Mouse (Mus musculus): ENCODE measurements around the gene Ankrd53.
"Not testable (repeated sequence)": the region's sequence is repeated elsewhere in the genome, so short reads cannot be mapped to it uniquely, and the experiment has no call there.

Ankrd53 gene

DNA sequence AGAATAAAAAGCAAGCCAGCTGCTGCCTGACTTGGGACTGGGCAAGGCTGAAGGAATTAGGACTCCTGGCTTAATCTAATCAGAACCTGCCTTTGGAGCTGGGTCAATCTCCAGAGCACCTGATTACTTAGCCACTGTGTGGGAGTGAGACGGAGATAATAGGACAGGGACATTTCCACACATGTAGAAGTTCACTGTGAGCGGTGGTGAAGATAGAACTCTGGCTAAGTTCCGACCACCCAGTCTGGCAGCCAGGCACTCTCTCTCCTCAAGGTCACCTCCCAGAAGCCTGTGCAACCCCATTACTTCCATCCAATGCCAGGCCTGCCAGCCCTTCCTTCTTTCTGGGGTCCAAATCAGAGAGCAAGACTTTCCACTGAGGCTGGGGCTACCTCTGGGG, 4.5 kb downstream of the Ankrd53 start:
- no peak for DNase-seq (ENCODE audit: low read depth, low spot score)

DNA sequence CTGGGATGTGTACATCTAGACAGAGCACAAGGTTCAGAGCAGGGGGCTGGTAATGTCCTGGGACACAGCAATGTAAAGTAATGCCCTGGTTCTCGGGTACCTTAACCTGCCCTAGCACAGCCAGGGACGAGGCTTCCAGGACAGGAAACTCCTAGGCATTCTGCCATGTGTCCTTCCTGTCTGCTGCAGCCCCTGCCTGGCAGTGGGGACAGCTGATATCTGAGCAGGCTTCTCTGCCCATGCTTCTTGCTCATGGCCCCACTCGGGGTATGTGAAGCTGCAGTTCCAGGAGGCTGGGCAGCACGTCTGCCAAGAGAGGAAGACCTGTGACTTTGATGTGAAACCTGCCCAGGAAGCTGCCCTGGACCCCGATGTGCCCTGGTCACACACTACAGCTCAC, 6.0 kb downstream of the Ankrd53 start:
- DNase-seq (ENCODE audit: low read depth, low spot score) = no peak

DNA sequence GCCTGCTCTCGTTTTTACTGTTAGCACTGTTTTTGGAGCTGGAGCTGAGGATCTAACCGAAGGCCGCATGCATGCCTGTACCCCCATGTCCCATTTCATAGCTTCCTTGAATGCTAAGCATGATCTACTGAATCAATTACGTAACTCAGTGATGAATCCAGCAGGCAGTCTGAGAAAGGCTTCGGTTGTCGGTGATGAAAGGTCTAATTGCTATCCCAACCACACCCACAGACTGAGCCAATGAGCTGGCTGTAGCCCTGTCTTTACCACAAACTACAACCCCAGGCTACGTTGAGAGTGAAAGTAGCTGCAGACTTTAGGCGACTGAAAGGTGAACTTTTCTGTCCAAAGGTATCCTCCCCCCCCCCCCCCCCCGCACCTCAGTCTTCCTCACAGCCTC, 11.7 kb downstream of the Ankrd53 start:
- DNase-seq (ENCODE audit: low read depth, low spot score) = peak; percentile 18

- DNase-seq (ENCODE audit: low read depth, low spot score) = no peak
These were observed 12.5 kb downstream of the Ankrd53 start for GRCm38 (mm10) chr6:83774781-83775563.

GRCm38 (mm10) chr6:83775638-83776293, 13.3 kb downstream of the Ankrd53 start, which contains the start of gene Tex261:
Tex261 (minus strand) TSS chr6:83775813.
- peak; percentile 96 for DNase-seq (ENCODE audit: low read depth, low spot score)

DNA sequence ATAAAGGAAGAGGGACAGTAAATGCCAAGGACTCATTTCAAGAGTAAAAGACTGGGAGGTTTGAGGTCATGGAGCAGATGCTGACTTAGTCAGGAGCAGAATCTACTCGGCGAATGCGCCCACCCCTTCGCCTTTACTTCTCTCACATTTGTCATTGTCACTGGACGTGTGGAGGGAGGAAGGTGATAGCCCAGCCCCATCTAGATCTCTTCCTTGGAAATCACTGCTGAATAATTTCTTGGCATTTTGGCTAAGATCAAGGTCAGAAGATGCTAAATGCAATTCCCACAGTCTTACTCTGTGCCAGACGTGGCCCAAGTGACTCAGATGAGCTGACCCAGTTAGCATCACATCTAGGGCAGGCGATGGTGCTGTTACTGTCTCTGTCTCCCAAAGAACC, 15.9 kb downstream of the Ankrd53 start:
- peak; percentile 64 for DNase-seq (ENCODE audit: low read depth, low spot score)

DNA sequence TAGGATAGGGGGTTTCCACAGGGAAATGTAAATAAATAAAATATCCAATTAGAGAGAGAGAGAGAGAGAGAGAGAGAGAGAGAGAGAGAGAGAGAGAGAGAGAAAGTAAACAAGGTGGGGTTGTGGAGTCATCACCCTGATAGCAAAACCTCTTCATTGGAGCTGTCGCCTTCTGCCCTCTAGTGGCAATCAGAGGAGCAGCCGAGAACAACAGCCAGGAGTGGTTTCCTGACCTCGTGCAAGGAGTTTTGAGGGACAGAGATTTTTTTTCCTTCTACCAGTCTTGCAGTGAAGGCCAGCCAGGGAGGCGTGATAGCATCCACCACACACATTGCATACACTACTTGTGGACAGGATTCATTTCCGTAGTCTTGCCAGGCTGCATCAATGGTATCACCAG, 16.6 kb downstream of the Ankrd53 start:
- DNase-seq (ENCODE audit: low read depth, low spot score) = peak; percentile 70

GRCm38 (mm10) chr6:83786426-83786825, 24.0 kb downstream of the Ankrd53 start:
- no peak for DNase-seq (ENCODE audit: low read depth, low spot score)

GRCm38 (mm10) chr6:83788554-83788953, 26.1 kb downstream of the Ankrd53 start:
- no peak for DNase-seq (ENCODE audit: low read depth, low spot score)

GRCm38 (mm10) chr6:83790533-83790932, 28.1 kb downstream of the Ankrd53 start:
- not testable (repeated sequence) for DNase-seq (ENCODE audit: low read depth, low spot score)

- DNase-seq (ENCODE audit: low read depth, low spot score) = no peak
These were observed 28.9 kb downstream of the Ankrd53 start for GRCm38 (mm10) chr6:83791251-83791890.

DNA sequence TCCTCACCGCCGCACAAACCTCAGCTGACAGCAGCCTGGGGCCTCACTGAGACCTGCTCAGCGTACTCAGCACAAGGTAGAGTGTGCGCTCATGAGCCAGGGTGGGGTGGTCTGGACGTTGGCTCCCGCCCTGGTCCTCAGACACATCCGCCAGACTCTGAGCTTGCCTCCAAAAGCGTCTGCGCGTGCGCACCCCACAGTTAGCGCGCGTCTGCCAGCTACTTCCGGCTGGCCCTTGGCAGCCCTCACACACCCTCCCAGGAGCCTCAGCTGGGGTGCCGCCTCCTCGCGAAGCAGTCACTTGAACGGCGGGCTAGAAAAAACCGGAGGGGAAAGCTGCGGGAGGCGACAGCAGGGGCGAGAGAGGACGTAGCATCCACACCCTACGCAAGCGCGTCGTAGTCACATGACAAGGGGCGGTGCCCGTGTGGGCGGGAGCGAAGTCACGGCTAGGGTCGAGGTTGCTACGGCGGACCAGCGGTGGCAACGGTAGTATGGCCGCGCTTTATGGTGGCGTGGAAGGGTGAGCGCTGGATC, 32.4 kb downstream of the Ankrd53 start, which contains the start of gene Nagk:
TSS of gene Nagk (plus strand) at position 223 of the 537 bp plus-strand sequence.
- peak; percentile 96 for DNase-seq (ENCODE audit: low read depth, low spot score)

DNA sequence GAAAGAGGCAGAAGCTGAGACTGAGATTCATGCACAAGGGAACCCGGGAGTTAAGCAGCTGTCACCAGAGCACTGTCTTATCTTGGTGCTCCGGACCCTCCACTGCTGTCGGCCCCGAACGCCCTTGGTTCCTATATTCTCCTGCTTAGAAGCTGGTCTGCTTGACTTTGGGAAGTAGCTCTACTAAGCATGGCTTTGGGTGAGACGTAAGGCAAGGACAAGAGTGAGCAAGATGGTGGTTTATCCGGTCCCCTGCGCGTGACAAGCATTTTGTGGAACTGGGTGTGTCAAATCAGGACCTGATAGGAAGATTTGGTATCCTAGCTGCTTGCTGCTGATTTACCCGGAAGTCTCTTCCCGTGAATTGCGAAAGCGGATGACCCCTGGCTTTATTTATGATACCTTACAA, 33.1 kb downstream of the Ankrd53 start:
- peak; percentile 71 for DNase-seq (ENCODE audit: low read depth, low spot score)

DNA sequence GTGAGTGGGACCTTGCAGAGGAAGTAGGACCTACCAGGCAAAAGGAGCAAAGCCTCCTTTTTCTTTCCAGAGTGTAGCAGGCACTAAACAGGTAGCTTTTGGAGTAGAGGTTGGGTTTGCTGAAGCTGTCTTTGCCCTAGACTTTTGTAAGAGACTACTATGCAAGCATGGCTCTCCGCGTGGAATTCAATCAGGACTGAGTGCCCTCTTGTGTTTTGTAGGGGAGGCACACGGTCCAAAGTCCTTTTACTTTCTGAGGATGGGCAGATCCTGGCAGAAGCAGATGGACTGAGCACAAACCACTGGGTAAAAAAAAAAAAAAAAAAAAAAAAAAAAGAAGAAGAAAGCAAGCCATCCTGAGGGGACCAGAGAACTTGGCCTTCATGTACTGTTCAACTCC, 34.2 kb downstream of the Ankrd53 start:
- no peak for DNase-seq (ENCODE audit: low read depth, low spot score)

- peak; percentile 65 for DNase-seq (ENCODE audit: low read depth, low spot score)
These were observed 39.6 kb downstream of the Ankrd53 start for GRCm38 (mm10) chr6:83802033-83802432.

DNA sequence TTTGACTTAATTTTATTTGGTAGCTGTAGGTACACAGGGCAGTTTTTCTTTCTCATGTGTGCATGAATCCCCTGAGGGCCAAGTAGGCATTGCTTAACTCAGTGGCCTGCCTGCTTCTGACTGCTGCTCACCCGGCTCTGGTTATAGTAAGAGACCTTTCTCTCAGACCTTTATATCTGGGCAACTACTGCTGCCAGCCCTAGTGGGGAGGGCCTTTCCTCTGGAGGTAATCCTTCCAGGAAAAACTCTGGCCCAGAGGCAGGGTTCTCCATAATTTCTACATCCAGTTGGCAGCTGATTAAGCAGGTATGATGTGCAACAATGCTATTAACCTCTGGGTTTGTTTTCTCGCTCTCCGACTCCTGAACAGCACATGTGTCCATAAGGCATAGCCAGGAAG, 40.4 kb downstream of the Ankrd53 start:
- DNase-seq (ENCODE audit: low read depth, low spot score) = no peak

DNA sequence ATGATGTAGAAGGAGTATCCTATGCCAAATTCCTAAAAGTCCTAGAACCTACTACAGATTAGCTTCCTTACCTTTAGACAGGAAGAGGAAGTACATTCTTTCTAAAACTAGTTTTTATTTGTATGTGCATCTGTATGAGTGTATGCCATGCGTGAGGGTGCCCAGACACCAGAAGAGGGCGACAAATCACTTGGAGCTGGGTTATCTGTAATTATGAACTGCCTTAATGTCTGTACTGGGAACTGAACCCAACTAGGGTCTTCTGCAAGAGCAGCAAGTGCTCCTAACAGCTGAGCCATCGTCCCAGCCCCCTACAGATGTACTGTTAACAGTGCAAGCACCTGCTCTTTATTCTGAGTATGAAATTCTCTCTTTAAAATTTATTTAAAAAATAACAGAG, 53.4 kb downstream of the Ankrd53 start:
- DNase-seq (ENCODE audit: low read depth, low spot score) = no peak

Measured in brain, adult 2 months (tissue).